Mouse (Mus musculus) hindbrain, embryonic 12.5 days (tissue): Measurements from ENCODE around the gene Narf. TPM values are rescaled to one million over a fixed set of nuclear protein-coding genes. Genes with fewer than 3 reads are reported as not detected.

Experiments used
- ATAC-seq: fragments of 200-750 bp; cut with Nextera tagmentation; 2 replicates; pipeline ENCODE4 v1.8.0; 2017; ENCODE audit warnings: moderate TSS enrichment; ENCODE audit not compliant: low FRiP score
- H3K27ac ChIP-seq: fragments of 300-500 bp; sonication (generic); 2 replicates; pipeline ENCODE4 v1.5.1; 2016; ENCODE audit warnings: mild to moderate bottlenecking
- H3K27me3 ChIP-seq: fragments of 300-500 bp; sonication (generic); 2 replicates; pipeline ENCODE4 v1.6.1; 2016; ENCODE audit warnings: mild to moderate bottlenecking
- H3K36me3 ChIP-seq: fragments of 300-500 bp; sonication (generic); 2 replicates; pipeline ENCODE4 v1.6.1; 2016; ENCODE audit warnings: mild to moderate bottlenecking
- H3K4me1 ChIP-seq: fragments of 300-500 bp; sonication (generic); 2 replicates; pipeline ENCODE4 v1.6.1; 2016
- H3K4me2 ChIP-seq: fragments of 300-500 bp; sonication (generic); replicated peaks from 2 replicates; pipeline ENCODE4 v1.6.1; 2016; ENCODE audit warnings: mild to moderate bottlenecking
- H3K4me3 ChIP-seq: fragments of 300-500 bp; sonication (generic); 2 replicates; pipeline ENCODE4 v1.5.1; 2016; ENCODE audit warnings: mild to moderate bottlenecking
- H3K9ac ChIP-seq: fragments of 300-500 bp; sonication (generic); 2 replicates; pipeline ENCODE4 v1.6.1; 2016; ENCODE audit warnings: mild to moderate bottlenecking, moderate library complexity
- H3K9me3 ChIP-seq: fragments of 300-500 bp; sonication (generic); replicated peaks from 2 replicates; pipeline ENCODE4 v1.6.1; 2016; ENCODE audit warnings: mild to moderate bottlenecking
- WGBS: fragments of 180-500 bp; shearing (Covaris S2); methylation state at CpG from one replicate; pipeline ENCODE4 v1.1.7; 2016; 5-methylcytosine and 5-hydroxymethylcytosine counted together
- polyA plus RNA-seq: library from polyadenylated mRNA; unstranded; fragments of >200 nt; fragmentation: Nextera tagmentation; extraction: Ambion mirVana; gene quantifications from 2 replicates; pipeline ENCODE4 v1.2.1, GENCODE M21; 2016

Narf gene
- polyA plus RNA-seq, 1 experiment from 2014 or later: 86.0 TPM

GRCm38 (mm10) chr11:121259160-121260100, 22.4 kb downstream of the Narf start, which contains the start of gene Foxk2:
Gene Foxk2 (plus strand): TSS chr11:121259990.
- Histone ChIP-seq H3K4me1 (peaks cover 27% of the 10 kb centered on the region), H3K9me3 (no peaks in the 10 kb centered on the region), H3K9ac (peak within 1 kb of the TSS; percentile 99), H3K4me3 (peak within 1 kb of the TSS; percentile 98), H3K27me3 (no peaks in the 10 kb centered on the region), H3K36me3 (peaks cover 49% of the 10 kb centered on the region), H3K4me2 (peak within 1 kb of the TSS; percentile 96), H3K27ac (peak within 1 kb of the TSS; percentile 92)
- WGBS: under 1% methylated on average over 68 of the region's 91 CpGs
- peak; percentile 98 for ATAC-seq

GRCm38 (mm10) chr11:121260211-121260906, 23.3 kb downstream of the Narf start:
- peaks cover 49% of the 10 kb centered on the region for H3K36me3 ChIP-seq

GRCm38 (mm10) chr11:121261074-121261473, 24.0 kb downstream of the Narf start:
- Histone ChIP-seq H3K9me3 (no peaks in the 10 kb centered on the region), H3K4me3 (peak overlapping the region; percentile 98), H3K4me1 (peaks cover 27% of the 10 kb centered on the region), H3K4me2 (peak overlapping the region; percentile 96), H3K9ac (peak overlapping the region; percentile 99), H3K27ac (no peak overlapping the region), H3K27me3 (no peaks in the 10 kb centered on the region), H3K36me3 (peaks cover 46% of the 10 kb centered on the region)
- 67% methylated on average over 2 of the region's 2 CpGs for WGBS
- ATAC-seq: no peak

More at GRCm38 (mm10) chr11:121260211-121260906, 23.3 kb downstream of the Narf start:
- Histone ChIP-seq H3K4me2 (peak overlapping the region; percentile 96), H3K27ac (peak overlapping the region; percentile 77), H3K4me3 (peak overlapping the region; percentile 98), H3K27me3 (no peaks in the 10 kb centered on the region), H3K9me3 (no peaks in the 10 kb centered on the region), H3K9ac (peak overlapping the region; percentile 99), H3K4me1 (peaks cover 27% of the 10 kb centered on the region)
- WGBS: under 1% methylated on average over 51 of the region's 60 CpGs
- peak; percentile 27 for ATAC-seq

- no peak for ATAC-seq
These were observed 40.5 kb downstream of the Narf start for GRCm38 (mm10) chr11:121277516-121277915.

GRCm38 (mm10) chr11:121278011-121278410, 41.0 kb downstream of the Narf start:
- no peaks in the 10 kb centered on the region for H3K27me3 ChIP-seq
- H3K27ac ChIP-seq: no peak overlapping the region
- H3K4me2 ChIP-seq: no peak overlapping the region
- H3K4me1 ChIP-seq: 0 out of 2 replicates have a peak, but pooled peaks cover 5% of the 10 kb centered on the region
- no peak overlapping the region for H3K9ac ChIP-seq
- no peak for ATAC-seq
- no peak overlapping the region for H3K4me3 ChIP-seq
- peaks cover 12% of the 10 kb centered on the region for H3K36me3 ChIP-seq
- no peaks in the 10 kb centered on the region for H3K9me3 ChIP-seq
- WGBS: 92% methylated on average over 3 of the region's 3 CpGs

More at GRCm38 (mm10) chr11:121277516-121277915, 40.5 kb downstream of the Narf start:
- Histone ChIP-seq H3K4me1 (0 out of 2 replicates have a peak, but pooled peaks cover 5% of the 10 kb centered on the region), H3K36me3 (peaks cover 12% of the 10 kb centered on the region), H3K4me3 (no peak overlapping the region), H3K4me2 (no peak overlapping the region), H3K27ac (no peak overlapping the region), H3K9me3 (no peaks in the 10 kb centered on the region), H3K27me3 (no peaks in the 10 kb centered on the region), H3K9ac (no peak overlapping the region)
- WGBS: 91% methylated on average over 8 of the region's 8 CpGs

- Histone ChIP-seq H3K9me3 (no peaks in the 10 kb centered on the region), H3K27me3 (no peaks in the 10 kb centered on the region), H3K4me2 (no peak overlapping the region), H3K4me3 (no peak overlapping the region), H3K4me1 (0 out of 2 replicates have a peak, but pooled peaks cover 5% of the 10 kb centered on the region), H3K36me3 (peaks cover 31% of the 10 kb centered on the region), H3K27ac (no peak overlapping the region), H3K9ac (no peak overlapping the region)
- ATAC-seq: no peak
- 82% methylated on average over 6 of the region's 6 CpGs for WGBS
These were observed 45.9 kb downstream of the Narf start for GRCm38 (mm10) chr11:121282911-121283310.

GRCm38 (mm10) chr11:121289859-121290258, 52.8 kb downstream of the Narf start:
- Histone ChIP-seq H3K9me3 (no peaks in the 10 kb centered on the region), H3K4me2 (no peak overlapping the region), H3K4me3 (no peak overlapping the region), H3K9ac (no peak overlapping the region), H3K4me1 (no peaks in the 10 kb centered on the region), H3K27ac (no peak overlapping the region), H3K27me3 (no peaks in the 10 kb centered on the region), H3K36me3 (peaks cover 70% of the 10 kb centered on the region)
- ATAC-seq: no peak
- 90% methylated on average over 3 of the region's 3 CpGs for WGBS

GRCm38 (mm10) chr11:121294771-121295170, 57.7 kb downstream of the Narf start:
- Histone ChIP-seq H3K9me3 (no peaks in the 10 kb centered on the region), H3K36me3 (peaks cover 74% of the 10 kb centered on the region), H3K27me3 (no peaks in the 10 kb centered on the region), H3K9ac (no peak overlapping the region), H3K4me2 (no peak overlapping the region), H3K4me3 (no peak overlapping the region), H3K27ac (no peak overlapping the region), H3K4me1 (no peaks in the 10 kb centered on the region)
- WGBS: 95% methylated on average over 5 of the region's 5 CpGs
- no peak for ATAC-seq

- H3K4me1 ChIP-seq: no peaks in the 10 kb centered on the region
- no peak overlapping the region for H3K4me3 ChIP-seq
These were observed 61.4 kb downstream of the Narf start for GRCm38 (mm10) chr11:121298493-121298892.

GRCm38 (mm10) chr11:121300265-121300664, 63.2 kb downstream of the Narf start:
- Histone ChIP-seq H3K27ac (no peak overlapping the region), H3K4me2 (no peak overlapping the region), H3K4me1 (no peaks in the 10 kb centered on the region), H3K4me3 (no peak overlapping the region), H3K9me3 (no peaks in the 10 kb centered on the region), H3K27me3 (no peaks in the 10 kb centered on the region), H3K36me3 (peaks cover 91% of the 10 kb centered on the region), H3K9ac (no peak overlapping the region)
- no peak for ATAC-seq
- WGBS: 93% methylated on average over 9 of the region's 9 CpGs

More at GRCm38 (mm10) chr11:121298493-121298892, 61.4 kb downstream of the Narf start:
- 93% methylated on average over 8 of the region's 8 CpGs for WGBS
- peaks cover 83% of the 10 kb centered on the region for H3K36me3 ChIP-seq
- no peak overlapping the region for H3K27ac ChIP-seq
- no peaks in the 10 kb centered on the region for H3K27me3 ChIP-seq
- H3K4me2 ChIP-seq: no peak overlapping the region
- no peaks in the 10 kb centered on the region for H3K9me3 ChIP-seq
- no peak overlapping the region for H3K9ac ChIP-seq
- ATAC-seq: no peak

GRCm38 (mm10) chr11:121305371-121305770, 68.3 kb downstream of the Narf start:
- H3K36me3 ChIP-seq: peaks cover 91% of the 10 kb centered on the region
- 93% methylated on average over 6 of the region's 6 CpGs for WGBS
- H3K27ac ChIP-seq: no peak overlapping the region
- H3K27me3 ChIP-seq: no peaks in the 10 kb centered on the region
- H3K4me2 ChIP-seq: no peak overlapping the region
- H3K9ac ChIP-seq: no peak overlapping the region
- H3K4me1 ChIP-seq: no peaks in the 10 kb centered on the region
- H3K9me3 ChIP-seq: 0 out of 2 replicates have a peak, but pooled peaks cover 3% of the 10 kb centered on the region
- ATAC-seq: no peak
- no peak overlapping the region for H3K4me3 ChIP-seq
